Mouse (Mus musculus) layer of hippocampus, postnatal 25 days (tissue): ENCODE data around the gene Chst11. TPM values are rescaled to one million over a fixed set of nuclear protein-coding genes. Genes with fewer than 3 reads are reported as not detected.

Source experiments
- DNase-seq, 2 experiments: peaks; one replicate each; pipeline ENCODE4 v3.0.0; 2022; ENCODE audit warnings: mixed read lengths in 2 of 2, low spot score in 1 of 2; ENCODE audit errors: extremely low spot score in 1 of 2
- total RNA-seq, 2 experiments: library from RNA; stranded (reverse); gene quantifications; 2 replicates each; pipeline ENCODE4 v1.2.3; 2021

Chst11 gene
- total RNA-seq, 2 experiments from 2014 or later: 50.8 to 55.0 TPM

- DNase-seq: no peak
These were observed 4.2 kb downstream of the Chst11 start for GRCm38 (mm10) chr10:82989418-82990025.

- DNase-seq: no peak
These were observed 5.6 kb downstream of the Chst11 start for GRCm38 (mm10) chr10:82990918-82991317.

GRCm38 (mm10) chr10:82991756-82992519 lies 6.6 kb downstream of the Chst11 start:
- DNase-seq: no peak

- DNase-seq: no peak
These were observed 9.0 kb downstream of the Chst11 start for GRCm38 (mm10) chr10:82994284-82994683.

GRCm38 (mm10) chr10:82997460-82997859 lies 12.2 kb downstream of the Chst11 start:
- no peak for DNase-seq

GRCm38 (mm10) chr10:83000169-83000568 lies 14.9 kb downstream of the Chst11 start:
- no peak for DNase-seq

GRCm38 (mm10) chr10:83000721-83001120 lies 15.4 kb downstream of the Chst11 start:
- DNase-seq: no peak

GRCm38 (mm10) chr10:83003899-83004298 lies 18.6 kb downstream of the Chst11 start:
- DNase-seq: no peak

- DNase-seq: peak in 1 of 2 experiments; percentile 38
These were observed 19.1 kb downstream of the Chst11 start for GRCm38 (mm10) chr10:83004389-83004788.

- no peak for DNase-seq
These were observed 19.7 kb downstream of the Chst11 start for GRCm38 (mm10) chr10:83005003-83005402.

- no peak for DNase-seq
These were observed 21.0 kb downstream of the Chst11 start for GRCm38 (mm10) chr10:83006258-83006657.

- no peak for DNase-seq
These were observed 28.7 kb downstream of the Chst11 start for GRCm38 (mm10) chr10:83013984-83014383.

- no peak for DNase-seq
These were observed 30.6 kb downstream of the Chst11 start for GRCm38 (mm10) chr10:83015919-83016318.

GRCm38 (mm10) chr10:83016779-83017178 lies 31.5 kb downstream of the Chst11 start:
- DNase-seq: no peak

- no peak for DNase-seq
These were observed 32.6 kb downstream of the Chst11 start for GRCm38 (mm10) chr10:83017760-83018498.

GRCm38 (mm10) chr10:83018521-83018920 lies 33.2 kb downstream of the Chst11 start:
- no peak for DNase-seq

- no peak for DNase-seq
These were observed 34.4 kb downstream of the Chst11 start for GRCm38 (mm10) chr10:83019497-83020270.

- DNase-seq: no peak
These were observed 37.3 kb downstream of the Chst11 start for GRCm38 (mm10) chr10:83022616-83023015.

GRCm38 (mm10) chr10:83026174-83026573 lies 40.9 kb downstream of the Chst11 start:
- DNase-seq: no peak

GRCm38 (mm10) chr10:83027673-83028072 lies 42.4 kb downstream of the Chst11 start:
- DNase-seq: no peak
